ENCODE assay signal across 8 mouse cellular contexts in the genomic region with DNA sequence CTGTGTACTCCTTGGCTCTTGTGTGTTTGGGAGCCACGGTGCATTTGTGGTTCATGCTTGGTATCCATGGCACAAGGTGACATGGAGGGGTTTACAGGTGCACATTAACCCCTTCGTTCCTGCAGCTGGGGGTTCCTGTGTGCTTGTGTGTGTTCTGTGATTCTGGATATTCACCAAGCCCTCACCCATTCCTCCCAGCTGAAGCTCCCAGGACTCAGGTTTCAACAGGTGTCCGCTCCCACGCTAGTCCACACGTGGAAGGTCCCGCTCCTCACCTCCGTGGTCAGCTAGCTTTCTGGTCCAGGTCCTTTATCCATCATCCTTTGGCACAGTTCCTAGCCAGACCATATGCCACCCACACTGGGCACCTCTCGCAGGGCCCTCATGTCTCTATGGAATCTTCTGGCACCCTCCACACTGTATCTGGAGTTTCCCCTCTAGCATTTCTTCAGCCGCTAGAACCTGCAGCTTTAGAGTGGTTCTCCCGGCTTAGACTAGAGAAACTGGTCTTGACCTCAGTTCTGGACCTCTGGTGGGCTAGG. TPM values are rescaled to one million over a fixed set of nuclear protein-coding genes. Genes with fewer than 3 reads are reported as not detected.
DNase-seq lines count a peak whose midpoint lies in the region; ATAC-seq and TF ChIP-seq lines count a peak whose summit lies in the region.

No protein-coding gene starts in this region.

- intact Hi-C loops in left cerebral cortex, adult 2 months (cut with DNase I): no loop called here
- intact Hi-C loops in left cerebral cortex, postnatal 25 days (cut with DNase I): no loop called here
- intact Hi-C loops in left cerebral cortex, postnatal 10 days (cut with DNase I): no loop called here
- intact Hi-C loops in left cerebral cortex, postnatal 14 days (cut with DNase I): no loop called here

- peak overlapping the region; percentile 75 for H3K4me2 ChIP-seq in embryonic facial prominence, embryonic 15.5 days (replicated peaks)
- H3K4me2 ChIP-seq in intestine, embryonic 15.5 days (replicated peaks): peak overlapping the region; percentile 86
- H3K4me2 ChIP-seq in neural tube, embryonic 14.5 days (ENCODE audit: low read depth, low read length): peak overlapping the region; percentile 60

- WGBS in embryonic facial prominence, embryonic 15.5 days: 56% methylated on average over 10 of the region's 10 CpGs
- WGBS in intestine, embryonic 15.5 days: 65% methylated on average over 10 of the region's 10 CpGs
- 68% methylated on average over 10 of the region's 10 CpGs for WGBS in neural tube, embryonic 14.5 days

- peaks cover 22% of the 10 kb centered on the region for H3K36me3 ChIP-seq in embryonic facial prominence, embryonic 15.5 days
- peaks cover 19% of the 10 kb centered on the region for H3K36me3 ChIP-seq in intestine, embryonic 15.5 days
- H3K36me3 ChIP-seq in neural tube, embryonic 14.5 days (ENCODE audit: control insufficient read depth, insufficient read depth, low read length): peaks cover 17% of the 10 kb centered on the region

- no peak for DNase-seq in left cerebral cortex, adult 2 months (ENCODE audit: extremely low spot score in 1 of 2, low spot score in 2 of 2)
- DNase-seq in left cerebral cortex, postnatal 25 days (ENCODE audit: low spot score in 2 of 2): no peak
- no peak for DNase-seq in retina, embryonic 14.5 days (ENCODE audit: low spot score)
- no peak for DNase-seq in left cerebral cortex, postnatal 10 days (ENCODE audit: extremely low spot score in 1 of 2, low spot score in 2 of 2)
- DNase-seq in left cerebral cortex, postnatal 14 days (ENCODE audit: low spot score in 2 of 2): no peak

- H3K27me3 ChIP-seq in embryonic facial prominence, embryonic 15.5 days: peaks cover 44% of the 10 kb centered on the region
- H3K27me3 ChIP-seq in intestine, embryonic 15.5 days (replicated peaks): peaks cover 38% of the 10 kb centered on the region
- peaks cover 34% of the 10 kb centered on the region for H3K27me3 ChIP-seq in neural tube, embryonic 14.5 days (ENCODE audit: control insufficient read depth, insufficient read depth, low read length)

- no peaks in the 10 kb centered on the region for H3K9me3 ChIP-seq in embryonic facial prominence, embryonic 15.5 days (replicated peaks)
- H3K9me3 ChIP-seq in intestine, embryonic 15.5 days: no peaks in the 10 kb centered on the region
- H3K9me3 ChIP-seq in neural tube, embryonic 14.5 days (ENCODE audit: control insufficient read depth, low read length): no peaks in the 10 kb centered on the region

- H3K9ac ChIP-seq in embryonic facial prominence, embryonic 15.5 days: peak overlapping the region; percentile 52; the same call in 1 of the 2 replicates
- peak overlapping the region; percentile 82; the same call in 1 of the 2 replicates for H3K9ac ChIP-seq in intestine, embryonic 15.5 days
- no peak overlapping the region for H3K9ac ChIP-seq in neural tube, embryonic 14.5 days (replicated peaks; ENCODE audit: low read depth, low read length)

- TF ChIP-seq CTCF in left cerebral cortex, adult 2 months (IDR thresholded peaks at IDR 0.05): no peak

- H3K27ac ChIP-seq in left cerebral cortex, adult 2 months: peak overlapping the region; percentile 82; the same call in 1 of the 2 replicates
- peak overlapping the region; percentile 92 for H3K27ac ChIP-seq in embryonic facial prominence, embryonic 15.5 days (replicated peaks)
- H3K27ac ChIP-seq in intestine, embryonic 15.5 days: peak overlapping the region; percentile 59; the same call in 1 of the 2 replicates
- H3K27ac ChIP-seq in neural tube, embryonic 14.5 days (ENCODE audit: low read depth, low read length): no peak overlapping the region

- peaks cover 62% of the 10 kb centered on the region for H3K4me1 ChIP-seq in embryonic facial prominence, embryonic 15.5 days
- peaks cover 48% of the 10 kb centered on the region for H3K4me1 ChIP-seq in intestine, embryonic 15.5 days (replicated peaks)
- H3K4me1 ChIP-seq in neural tube, embryonic 14.5 days (ENCODE audit: control insufficient read depth, insufficient read depth, low read length): peaks cover 22% of the 10 kb centered on the region

- peak overlapping the region; percentile 65 for H3K4me3 ChIP-seq in left cerebral cortex, adult 2 months
- peak overlapping the region; percentile 79 for H3K4me3 ChIP-seq in embryonic facial prominence, embryonic 15.5 days (replicated peaks)
- H3K4me3 ChIP-seq in intestine, embryonic 15.5 days (replicated peaks): peak overlapping the region; percentile 82
- H3K4me3 ChIP-seq in neural tube, embryonic 14.5 days (ENCODE audit: low read depth, low read length): peak overlapping the region; percentile 59

- no peak for ATAC-seq in embryonic facial prominence, embryonic 15.5 days (ENCODE audit: insufficient number of reproducible peaks, low FRiP score, low TSS enrichment, low read depth)
- no peak for ATAC-seq in intestine, embryonic 15.5 days
- ATAC-seq in neural tube, embryonic 14.5 days (ENCODE audit: low read depth): no peak

RNA-seq across cellular contexts. Expression of gene Cd151, which starts 0.5 kb away (rescaled TPM):
- total RNA-seq in left cerebral cortex, adult 2 months (2021): 10 to 100 TPM; 30.7 to 31.4 TPM
- total RNA-seq in left cerebral cortex, postnatal 25 days (2021): 10 to 100 TPM; 25.3 to 29.6 TPM
- polyA plus RNA-seq in embryonic facial prominence, embryonic 15.5 days (2015; fragmentation: Nextera tagmentation; extraction: Ambion mirVana): 23.9 and 26.5 TPM in 2 replicates
- polyA plus RNA-seq in intestine, embryonic 15.5 days (2015; fragmentation: Nextera tagmentation; extraction: Ambion mirVana): 21.5 and 25.5 TPM in 2 replicates
- polyA plus RNA-seq in neural tube, embryonic 14.5 days (2014; fragmentation: Nextera tagmentation; extraction: Ambion mirVana): 43.3 and 49.6 TPM in 2 replicates
- 10 to 100 TPM; 31.8 to 33.7 TPM for total RNA-seq in left cerebral cortex, postnatal 10 days (2021)
- 10 to 100 TPM; 27.5 to 33.8 TPM for total RNA-seq in left cerebral cortex, postnatal 14 days (2021)

RNA-seq across cellular contexts. Expression of gene Cracr2b, which starts 5.8 kb away (rescaled TPM):
- 1 to 10 TPM; 3.7 to 5.1 TPM for total RNA-seq in left cerebral cortex, adult 2 months (2021)
- 1 to 10 TPM; 2.5 to 4.1 TPM for total RNA-seq in left cerebral cortex, postnatal 25 days (2021)
- polyA plus RNA-seq in embryonic facial prominence, embryonic 15.5 days (2015; fragmentation: Nextera tagmentation; extraction: Ambion mirVana): 21.6 and 26.9 TPM in 2 replicates
- polyA plus RNA-seq in intestine, embryonic 15.5 days (2015; fragmentation: Nextera tagmentation; extraction: Ambion mirVana): 16.5 and 22.0 TPM in 2 replicates
- 3.6 and 6.6 TPM in 2 replicates for polyA plus RNA-seq in neural tube, embryonic 14.5 days (2014; fragmentation: Nextera tagmentation; extraction: Ambion mirVana)
- 1 to 10 TPM; 3.4 to 5.8 TPM for total RNA-seq in left cerebral cortex, postnatal 10 days (2021)
- 1 to 10 TPM; 5.3 to 5.6 TPM for total RNA-seq in left cerebral cortex, postnatal 14 days (2021)

RNA-seq across cellular contexts. Expression of gene Polr2l, which starts 8.3 kb away (rescaled TPM):
- total RNA-seq in left cerebral cortex, adult 2 months (2021): 10 to 100 TPM; 38.4 to 42.3 TPM
- 10 to 100 TPM; 40.8 to 45.7 TPM for total RNA-seq in left cerebral cortex, postnatal 25 days (2021)
- 63.9 and 66.4 TPM in 2 replicates for polyA plus RNA-seq in embryonic facial prominence, embryonic 15.5 days (2015; fragmentation: Nextera tagmentation; extraction: Ambion mirVana)
- 57.9 and 61.9 TPM in 2 replicates for polyA plus RNA-seq in intestine, embryonic 15.5 days (2015; fragmentation: Nextera tagmentation; extraction: Ambion mirVana)
- polyA plus RNA-seq in neural tube, embryonic 14.5 days (2014; fragmentation: Nextera tagmentation; extraction: Ambion mirVana): 74.0 and 87.3 TPM in 2 replicates
- 10 to 100 TPM; 43.8 to 45.0 TPM for total RNA-seq in left cerebral cortex, postnatal 10 days (2021)
- 10 to 100 TPM; 43.8 to 44.4 TPM for total RNA-seq in left cerebral cortex, postnatal 14 days (2021)

RNA-seq across cellular contexts. Expression of gene Tspan4, which starts 8.4 kb away (rescaled TPM):
- total RNA-seq in left cerebral cortex, adult 2 months (2021): 10 to 100 TPM; 13.7 to 14.4 TPM
- 10 to 100 TPM; 13.8 to 16.6 TPM for total RNA-seq in left cerebral cortex, postnatal 25 days (2021)
- 60.8 and 67.9 TPM in 2 replicates for polyA plus RNA-seq in embryonic facial prominence, embryonic 15.5 days (2015; fragmentation: Nextera tagmentation; extraction: Ambion mirVana)
- polyA plus RNA-seq in intestine, embryonic 15.5 days (2015; fragmentation: Nextera tagmentation; extraction: Ambion mirVana): 60.7 and 67.8 TPM in 2 replicates
- polyA plus RNA-seq in neural tube, embryonic 14.5 days (2014; fragmentation: Nextera tagmentation; extraction: Ambion mirVana): 55.7 and 63.3 TPM in 2 replicates
- total RNA-seq in left cerebral cortex, postnatal 10 days (2021): 10 to 100 TPM; 29.0 to 35.4 TPM
- total RNA-seq in left cerebral cortex, postnatal 14 days (2021): 10 to 100 TPM; 23.2 to 23.7 TPM

RNA-seq across cellular contexts. Expression of gene Pnpla2, which starts 11.7 kb away (rescaled TPM):
- total RNA-seq in left cerebral cortex, adult 2 months (2021): 10 to 100 TPM; 26.0 to 31.7 TPM
- total RNA-seq in left cerebral cortex, postnatal 25 days (2021): 10 to 100 TPM; 21.4 to 28.6 TPM
- polyA plus RNA-seq in embryonic facial prominence, embryonic 15.5 days (2015; fragmentation: Nextera tagmentation; extraction: Ambion mirVana): 22.2 and 27.9 TPM in 2 replicates
- polyA plus RNA-seq in intestine, embryonic 15.5 days (2015; fragmentation: Nextera tagmentation; extraction: Ambion mirVana): 35.1 and 38.1 TPM in 2 replicates
- polyA plus RNA-seq in neural tube, embryonic 14.5 days (2014; fragmentation: Nextera tagmentation; extraction: Ambion mirVana): 14.0 and 14.7 TPM in 2 replicates
- 10 to 100 TPM; 19.2 to 25.5 TPM for total RNA-seq in left cerebral cortex, postnatal 10 days (2021)
- total RNA-seq in left cerebral cortex, postnatal 14 days (2021): 10 to 100 TPM; 22.9 to 28.8 TPM
